Mouse (Mus musculus) ES-Bruce4 (cell line): Measurements from ENCODE around the gene Map4k1.

Experiments
- CTCF ChIP-seq: IDR thresholded peaks from one replicate; pipeline ENCODE4 v1.8.1; 2011; ENCODE audit warnings: low read depth, low read length
- EP300 ChIP-seq: IDR thresholded peaks from 2 replicates; pipeline ENCODE4 v1.6.1; 2011; ENCODE audit warnings: low read depth, low read length; ENCODE audit not compliant: insufficient read depth
- POLR2A ChIP-seq: IDR thresholded peaks from one replicate; pipeline ENCODE4 v1.8.1; 2011; ENCODE audit warnings: low read length; ENCODE audit not compliant: insufficient read depth

GRCm38 (mm10) chr7:29039985-29040661, 58.3 kb downstream of the Map4k1 start:
- TF ChIP-seq CTCF (no peak), POLR2A (no peak), EP300 (no peak)
